Mouse (Mus musculus) heart, embryonic 13.5 days (tissue): ENCODE measurements at regions not wholly inside any gene's neighbourhood (a gene's known extent, or its start where the extent isn't known, plus 50 kb on each side); places are given as distances from the start of the nearest gene placed in this dataset. TPM values are rescaled to one million over a fixed set of nuclear protein-coding genes. Genes with fewer than 3 reads are reported as not detected.

Source experiments
- ATAC-seq: fragments of 200-750 bp; cut with Nextera tagmentation; 2 replicates; pipeline ENCODE4 v1.8.0; 2017; ENCODE audit warnings: moderate TSS enrichment; ENCODE audit not compliant: insufficient number of reproducible peaks, low FRiP score, low TSS enrichment; ENCODE audit errors: extremely low read depth
- H3K27ac ChIP-seq: fragments of 300-500 bp; sonication (generic); replicated peaks from 2 replicates; pipeline ENCODE4 v1.5.1; 2015; ENCODE audit warnings: moderate library complexity, mild to moderate bottlenecking, inconsistent platforms
- H3K27me3 ChIP-seq: fragments of 300-500 bp; sonication (generic); replicated peaks from 2 replicates; pipeline ENCODE4 v1.6.1; 2015; ENCODE audit warnings: mild to moderate bottlenecking, inconsistent platforms
- H3K36me3 ChIP-seq: fragments of 300-500 bp; sonication (generic); 2 replicates; pipeline ENCODE4 v1.6.1; 2015; ENCODE audit warnings: mild to moderate bottlenecking, inconsistent platforms
- H3K4me1 ChIP-seq: fragments of 300-500 bp; sonication (generic); 2 replicates; pipeline ENCODE4 v1.6.1; 2015; ENCODE audit warnings: inconsistent platforms
- H3K4me2 ChIP-seq: fragments of 300-500 bp; sonication (generic); 2 replicates; pipeline ENCODE4 v1.6.1; 2015; ENCODE audit warnings: inconsistent platforms, mild to moderate bottlenecking, moderate library complexity
- H3K4me3 ChIP-seq: fragments of 300-500 bp; sonication (generic); 2 replicates; pipeline ENCODE4 v1.5.1; 2015; ENCODE audit warnings: moderate library complexity, mild to moderate bottlenecking, inconsistent platforms
- H3K9ac ChIP-seq: fragments of 300-500 bp; sonication (generic); 2 replicates; pipeline ENCODE4 v1.6.1; 2015; ENCODE audit warnings: inconsistent platforms, mild to moderate bottlenecking, moderate library complexity
- H3K9me3 ChIP-seq: fragments of 300-500 bp; sonication (generic); 2 replicates; pipeline ENCODE4 v1.6.1; 2016; ENCODE audit warnings: inconsistent platforms
- WGBS: fragments of 180-500 bp; shearing (Covaris S2); methylation state at CpG from one replicate; pipeline ENCODE4 v1.1.7; 2015; ENCODE audit warnings: mixed read lengths; 5-methylcytosine and 5-hydroxymethylcytosine counted together
- microRNA-seq: library from miRNA; unstranded; fragments of <30 nt; microRNA quantifications from one replicate; pipeline ENCODE4, GENCODE M21; 2016

DNA sequence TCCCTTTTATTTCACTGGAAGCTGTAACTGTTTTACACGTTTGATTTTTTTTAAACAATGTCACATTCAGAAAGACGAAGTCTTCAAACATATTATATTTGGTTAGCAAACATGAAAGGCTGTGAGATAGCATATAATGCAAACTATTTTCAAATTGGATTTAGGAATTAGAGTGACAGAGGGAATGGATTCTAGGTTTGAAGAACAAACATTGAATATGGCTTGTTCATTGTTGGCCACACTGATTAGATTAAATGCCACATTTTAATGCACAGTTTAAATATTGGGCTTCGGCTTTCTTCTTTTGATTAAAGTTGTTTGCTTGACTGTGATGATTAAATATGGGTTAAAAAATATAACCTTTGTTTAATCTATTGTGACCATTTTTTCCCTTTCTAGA lies 415.1 kb upstream of the Pfkp start:
- no peak overlapping the region for H3K9ac ChIP-seq
- WGBS: 68% methylated on average over 3 of the region's 3 CpGs
- H3K27ac ChIP-seq: no peak overlapping the region
- H3K27me3 ChIP-seq: no peaks in the 10 kb centered on the region
- H3K9me3 ChIP-seq: no peaks in the 10 kb centered on the region
- H3K4me3 ChIP-seq: no peak overlapping the region
- no peak for ATAC-seq
- H3K36me3 ChIP-seq: no peaks in the 10 kb centered on the region
- no peaks in the 10 kb centered on the region for H3K4me1 ChIP-seq
- no peak overlapping the region for H3K4me2 ChIP-seq

DNA sequence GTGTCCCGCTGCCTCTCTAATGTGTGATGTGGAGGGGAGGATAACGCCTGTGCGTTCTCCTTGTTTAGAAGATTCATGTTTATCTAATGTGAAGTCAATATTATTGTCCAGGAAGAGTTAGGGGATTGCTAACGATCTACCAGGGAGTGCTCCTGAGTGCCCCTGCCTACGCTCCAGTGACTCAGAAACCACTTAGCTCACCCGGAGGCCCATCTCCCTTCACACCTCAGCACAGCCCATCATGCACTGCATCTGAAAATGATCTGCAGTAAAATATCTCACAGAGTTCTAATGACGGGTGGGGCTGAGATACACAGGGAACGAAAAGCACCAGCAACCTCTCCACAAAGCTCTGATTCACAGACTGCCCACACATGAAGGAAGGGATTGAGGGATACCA lies 409.0 kb upstream of the Pfkp start:
- no peak for ATAC-seq
- no peak overlapping the region for H3K9ac ChIP-seq

More for the DNA sequence above, 409.0 kb upstream of the Pfkp start:
- Histone ChIP-seq H3K9me3 (no peaks in the 10 kb centered on the region), H3K4me1 (no peaks in the 10 kb centered on the region), H3K4me3 (no peak overlapping the region), H3K27ac (no peak overlapping the region), H3K36me3 (no peaks in the 10 kb centered on the region), H3K27me3 (no peaks in the 10 kb centered on the region), H3K4me2 (no peak overlapping the region)
- 67% methylated on average over 8 of the region's 8 CpGs for WGBS

Small RNAs in the stretch of these regions (microRNA-seq; reads per million reads assigned to microRNA genes)
- not detected for gene Gm22689
